Mouse (Mus musculus) gastrocnemius, postnatal 4 days (tissue): ENCODE data around the gene Fam210b. TPM values are rescaled to one million over a fixed set of nuclear protein-coding genes. Genes with fewer than 3 reads are reported as not detected.

Experiments
- DNase-seq, 2 experiments: peaks; one replicate each; pipeline ENCODE4 v3.0.0; 2021 to 2022; ENCODE audit warnings: low spot score in 2 of 2, mixed read lengths in 2 of 2
- total RNA-seq, 2 experiments: library from RNA; stranded (reverse); gene quantifications; 2 replicates each; pipeline ENCODE4 v1.2.3; 2021

Gene Fam210b
- total RNA-seq, 2 experiments from 2014 or later = 4.3 to 4.6 TPM

DNA sequence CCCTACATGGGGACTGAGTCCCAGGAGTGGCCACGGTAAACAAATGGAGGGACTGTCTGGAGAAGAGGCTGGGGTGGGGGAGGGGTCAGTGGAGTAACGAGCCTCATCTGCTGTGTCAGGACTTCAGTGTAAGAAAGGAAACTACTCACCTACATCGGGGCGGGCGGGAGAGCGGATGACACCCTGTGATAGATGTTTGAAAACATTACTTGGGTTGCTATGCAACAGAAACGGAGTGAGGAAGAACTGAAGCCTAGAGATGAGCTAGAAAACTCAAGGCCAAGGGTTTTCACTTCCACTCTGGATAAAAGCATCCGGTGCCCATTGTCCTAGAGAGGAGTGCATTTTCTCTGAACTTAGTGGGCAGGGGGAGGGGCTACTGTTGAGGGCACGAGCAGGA lies 54.5 kb downstream of the Fam210b start:
- no peak for DNase-seq

- no peak for DNase-seq
These were observed 55.9 kb downstream of the Fam210b start for GRCm38 (mm10) chr2:172401116-172401825.

DNA sequence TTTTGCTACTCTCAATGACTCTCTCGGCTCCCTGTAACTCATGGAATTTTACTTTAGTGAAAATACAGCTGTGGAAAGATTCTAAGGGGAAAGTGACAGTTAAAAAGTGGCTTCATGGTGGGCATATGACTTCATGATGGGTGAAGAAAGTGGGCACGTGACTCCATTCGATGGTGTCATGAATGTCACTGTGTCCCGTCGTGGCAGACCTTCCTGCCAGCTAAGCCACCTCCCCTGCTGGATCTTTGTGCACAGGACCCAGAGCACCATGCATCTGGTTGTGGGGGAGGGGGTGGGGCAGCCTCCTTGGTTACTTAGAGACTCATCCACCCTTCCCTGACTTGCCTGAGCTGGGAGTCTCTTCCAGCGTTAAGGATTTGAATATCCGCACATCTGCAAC lies 58.9 kb downstream of the Fam210b start:
- DNase-seq = no peak

GRCm38 (mm10) chr2:172405011-172405410 lies 59.6 kb downstream of the Fam210b start:
- no peak for DNase-seq

Other genes with a start within 250 kb of the Fam210b start
- not detected for gene Mc3r, start 97.1 kb upstream of the Fam210b start, total RNA-seq
- 10 to 100 TPM; 12.2 to 12.8 TPM for gene Aurka, start 25.0 kb downstream of the Fam210b start, total RNA-seq
- gene Cstf1, start 25.1 kb downstream of the Fam210b start, total RNA-seq = 10 to 100 TPM; 27.0 to 29.9 TPM
- gene Cass4, start 48.2 kb downstream of the Fam210b start, total RNA-seq = 1 to 10 TPM in 1 of 2 experiments, under 1 TPM in 1; 0.62 to 1.1 TPM
- gene Rtf2, start 95.0 kb downstream of the Fam210b start, total RNA-seq = 10 to 100 TPM; 45.3 to 45.4 TPM
- gene Gcnt7, start 113.0 kb downstream of the Fam210b start, total RNA-seq = not detected
- 1 to 10 TPM in 1 of 2 experiments, under 1 TPM in 1; 0.83 to 1.1 TPM for gene Fam209, start 127.0 kb downstream of the Fam210b start, total RNA-seq
- not detected for gene Tfap2c, start 204.0 kb downstream of the Fam210b start, total RNA-seq